Mouse (Mus musculus) hindbrain, embryonic 11.5 days (tissue): Measurements from ENCODE around the gene Pde2a. TPM values are rescaled to one million over a fixed set of nuclear protein-coding genes. Genes with fewer than 3 reads are reported as not detected.

Experiments used
- ATAC-seq: fragments of 200-750 bp; cut with Nextera tagmentation; 2 replicates; pipeline ENCODE4 v1.8.0; 2017; ENCODE audit warnings: mild to moderate bottlenecking, moderate TSS enrichment, moderate library complexity; ENCODE audit not compliant: low FRiP score
- DNase-seq: peaks from one replicate; pipeline ENCODE4 v3.0.0-alpha.2; 2015; ENCODE audit warnings: low spot score
- H3K27ac ChIP-seq: fragments of 300-500 bp; sonication (generic); 2 replicates; pipeline ENCODE4 v1.5.1; 2014; ENCODE audit warnings: mild to moderate bottlenecking, low read depth, low read length
- H3K27me3 ChIP-seq: fragments of 300-500 bp; sonication (generic); 2 replicates; pipeline ENCODE4 v1.6.1; 2014; ENCODE audit warnings: mild to moderate bottlenecking, low read length, moderate library complexity, mixed read lengths; ENCODE audit not compliant: control insufficient read depth, insufficient read depth
- H3K36me3 ChIP-seq: fragments of 300-500 bp; sonication (generic); 2 replicates; pipeline ENCODE4 v1.6.1; 2014; ENCODE audit warnings: mild to moderate bottlenecking, low read length, moderate library complexity, mixed read lengths; ENCODE audit not compliant: control insufficient read depth, insufficient read depth
- H3K4me1 ChIP-seq: fragments of 300-500 bp; sonication (generic); replicated peaks from 2 replicates; pipeline ENCODE4 v1.6.1; 2014; ENCODE audit warnings: low read length, mixed read lengths; ENCODE audit not compliant: control insufficient read depth, insufficient read depth
- H3K4me2 ChIP-seq: fragments of 300-500 bp; sonication (generic); replicated peaks from 2 replicates; pipeline ENCODE4 v1.6.1; 2014; ENCODE audit warnings: mild to moderate bottlenecking, low read depth, low read length
- H3K4me3 ChIP-seq: fragments of 300-500 bp; sonication (generic); 2 replicates; pipeline ENCODE4 v1.5.1; 2014; ENCODE audit warnings: low read depth, low read length
- H3K9ac ChIP-seq: fragments of 300-500 bp; sonication (generic); 2 replicates; pipeline ENCODE4 v1.6.1; 2014; ENCODE audit warnings: low read depth, low read length
- H3K9me3 ChIP-seq: fragments of 300-500 bp; sonication (generic); 2 replicates; pipeline ENCODE4 v1.6.1; 2016; ENCODE audit warnings: low read length; ENCODE audit not compliant: control insufficient read depth
- WGBS: fragments of 180-500 bp; shearing (Covaris S2); extraction: QIAGEN DNeasy Blood & Tissue Kit; methylation state at CpG from one replicate; pipeline ENCODE4 v1.1.7; 2014; 5-methylcytosine and 5-hydroxymethylcytosine counted together
- polyA plus RNA-seq: library from polyadenylated mRNA; unstranded; fragments of >200 nt; fragmentation: Nextera tagmentation; extraction: Ambion mirVana; gene quantifications from 2 replicates; pipeline ENCODE4 v1.2.1, GENCODE M21; 2014

Gene Pde2a
- 14.4 and 17.8 TPM in 2 replicates for polyA plus RNA-seq

DNA sequence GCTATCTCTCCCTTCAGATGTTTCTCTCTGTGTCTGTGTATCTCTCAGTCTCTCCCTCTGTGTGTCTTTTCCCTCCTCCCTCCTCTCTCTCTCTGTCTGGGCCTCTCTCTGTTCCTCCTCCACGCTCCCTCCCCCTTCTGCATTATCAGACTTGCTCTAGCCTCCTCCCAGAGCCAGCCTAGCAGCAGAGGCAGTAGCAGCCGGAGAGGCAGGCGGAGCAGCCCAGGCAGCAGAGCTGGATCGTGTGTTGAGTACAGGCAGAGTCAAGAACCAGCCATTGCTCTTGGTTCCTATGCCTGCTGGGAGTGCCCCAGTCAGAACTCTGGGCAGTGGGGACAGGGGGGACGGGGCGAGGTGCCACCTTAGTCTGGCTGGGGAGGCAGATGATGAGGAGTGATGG, at the start of gene Pde2a:
Pde2a (plus strand) TSS at position 163 of the 400 bp plus-strand sequence.
- peak within 1 kb of the TSS; percentile 29; the same call in 1 of the 2 replicates for H3K4me2 ChIP-seq
- peak within 1 kb of the TSS; percentile 34; the same call in 1 of the 2 replicates for H3K9ac ChIP-seq
- peaks cover 11% of the 10 kb centered on the region for H3K27me3 ChIP-seq
- peak; percentile 39; the same call in 1 of the 2 replicates for ATAC-seq
- H3K36me3 ChIP-seq, result no peaks in the 10 kb centered on the region
- no peaks in the 10 kb centered on the region for H3K9me3 ChIP-seq
- H3K27ac ChIP-seq, result 0 out of 2 replicates have a peak within 1 kb of the TSS, but pooled peaks have one; percentile 10
- WGBS, result 13% methylated on average over 6 of the region's 6 CpGs
- H3K4me3 ChIP-seq, result no peak within 1 kb of the TSS
- H3K4me1 ChIP-seq, result 0 out of 2 replicates have a peak, but pooled peaks cover 2% of the 10 kb centered on the region
- DNase-seq, result peak; percentile 25

DNA sequence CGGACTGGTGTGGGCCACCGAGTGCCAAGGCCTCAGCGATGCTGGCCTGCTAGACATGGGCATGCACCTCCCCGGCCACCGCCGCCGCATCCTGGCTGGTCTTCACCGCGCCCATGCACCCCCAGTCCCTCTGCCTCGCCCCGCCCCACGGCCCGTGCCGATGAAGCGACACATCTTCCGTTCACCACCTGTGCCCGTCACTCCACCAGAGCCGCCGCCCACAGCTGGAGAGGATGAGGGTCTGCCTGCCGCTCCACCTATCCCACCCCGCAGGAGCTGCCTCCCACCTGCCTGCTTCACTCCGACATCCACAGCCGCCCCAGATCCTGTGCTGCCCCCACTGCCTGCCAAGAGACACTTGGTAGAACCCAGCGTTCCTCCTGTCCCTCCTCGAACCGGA, 48.4 kb upstream of the Pde2a start:
- WGBS, result 81% methylated on average over 26 of the region's 26 CpGs
- no peak overlapping the region for H3K4me3 ChIP-seq
- H3K4me2 ChIP-seq, result no peak overlapping the region
- no peak overlapping the region for H3K27ac ChIP-seq
- H3K9ac ChIP-seq, result no peak overlapping the region
- no peaks in the 10 kb centered on the region for H3K9me3 ChIP-seq
- DNase-seq (no peak), ATAC-seq (0 out of 2 replicates have a peak, but pooled peaks have one; percentile 22)
- H3K36me3 ChIP-seq, result no peaks in the 10 kb centered on the region
- no peaks in the 10 kb centered on the region for H3K27me3 ChIP-seq
- no peaks in the 10 kb centered on the region for H3K4me1 ChIP-seq

DNA sequence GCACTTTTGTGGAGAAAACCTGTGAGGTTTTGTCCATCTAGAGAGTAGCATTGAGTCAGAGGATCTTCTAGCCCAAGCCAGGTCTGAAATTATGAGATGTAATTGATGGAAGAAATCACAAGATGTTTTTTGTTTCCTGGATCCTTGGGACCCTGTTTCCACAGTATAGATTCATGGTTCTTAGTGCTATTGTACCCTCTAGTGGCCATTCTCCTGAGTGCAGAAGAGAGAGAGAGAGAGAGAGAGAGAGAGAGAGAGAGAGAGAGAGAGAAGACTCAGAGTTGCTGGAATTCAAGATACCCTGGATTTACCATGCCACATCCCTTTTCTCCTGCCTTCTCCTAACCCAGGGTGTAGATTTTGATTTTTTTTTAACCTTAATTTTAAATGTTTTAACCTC, 47.3 kb upstream of the Pde2a start:
- DNase-seq (peak; percentile 65), ATAC-seq (no peak)
- Histone ChIP-seq H3K27me3 (no peaks in the 10 kb centered on the region), H3K4me1 (no peaks in the 10 kb centered on the region), H3K9me3 (no peaks in the 10 kb centered on the region), H3K4me3 (no peak overlapping the region), H3K36me3 (no peaks in the 10 kb centered on the region), H3K27ac (no peak overlapping the region), H3K9ac (no peak overlapping the region), H3K4me2 (no peak overlapping the region)

DNA sequence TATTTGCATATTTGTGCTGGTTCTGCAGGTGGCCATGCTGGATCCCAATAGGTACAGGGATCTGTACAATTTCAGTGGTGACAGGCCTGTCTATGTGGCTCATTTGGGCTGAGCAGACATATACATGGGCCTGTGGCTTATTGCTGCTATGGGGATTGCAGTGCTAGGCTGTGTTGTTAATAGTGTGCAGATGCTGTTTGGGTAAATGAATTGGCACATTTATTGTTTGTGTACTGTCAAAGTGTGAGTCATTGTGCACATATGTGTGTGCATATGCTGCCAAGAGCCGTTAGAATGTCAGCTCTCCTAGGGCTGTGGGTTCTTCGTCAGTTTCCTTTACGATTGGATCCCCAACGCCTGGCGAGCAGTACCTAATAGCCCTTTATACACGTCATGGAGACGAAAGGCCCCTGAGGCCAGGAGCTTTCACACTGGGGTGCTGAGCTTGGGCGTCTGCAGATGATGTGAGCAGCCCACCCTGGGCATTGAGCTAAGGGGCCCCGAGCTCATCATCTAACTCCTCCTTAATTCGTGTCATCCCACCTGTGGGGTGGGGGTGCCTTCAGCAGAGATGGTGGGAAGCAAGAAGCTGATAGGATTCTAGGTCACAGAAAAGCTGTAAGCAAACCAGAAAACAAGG, 44.7 kb upstream of the Pde2a start:
- no peak for ATAC-seq

DNA sequence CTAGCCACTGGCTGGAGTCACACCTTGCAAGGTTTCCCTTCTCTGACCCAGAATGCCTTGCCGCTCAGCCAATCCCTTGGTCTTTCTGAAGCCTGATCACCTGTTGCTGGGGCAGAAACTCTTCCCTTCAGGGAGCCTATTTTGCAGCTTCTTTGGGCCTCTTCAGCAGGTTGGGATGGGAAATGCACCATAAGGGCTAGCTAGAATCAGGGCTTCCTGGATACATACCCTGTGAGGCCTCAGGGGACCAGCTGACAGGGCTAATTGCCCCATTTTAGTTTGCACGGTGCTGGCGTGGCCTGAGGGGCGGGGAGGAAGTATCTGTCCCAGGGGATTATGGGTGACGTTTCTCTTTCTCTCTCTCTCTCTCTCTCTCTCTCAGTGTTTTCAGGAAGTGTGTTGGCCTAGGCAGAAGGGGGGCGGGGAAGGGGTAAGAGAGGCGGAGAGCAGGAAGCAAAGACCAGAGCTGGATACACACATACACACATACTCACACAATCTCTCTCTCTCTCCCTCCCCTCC, 43.7 kb upstream of the Pde2a start:
- Histone ChIP-seq H3K9me3 (no peaks in the 10 kb centered on the region), H3K4me1 (no peaks in the 10 kb centered on the region), H3K4me3 (no peak overlapping the region), H3K27me3 (no peaks in the 10 kb centered on the region), H3K9ac (no peak overlapping the region), H3K27ac (no peak overlapping the region), H3K4me2 (peak overlapping the region; percentile 19), H3K36me3 (no peaks in the 10 kb centered on the region)
- WGBS, result 35% methylated on average over 7 of the region's 7 CpGs
- DNase-seq, result peak; percentile 32
- peak; percentile 17; the same call in 1 of the 2 replicates for ATAC-seq

More for the DNA sequence above, 44.7 kb upstream of the Pde2a start:
- Histone ChIP-seq H3K4me2 (no peak overlapping the region), H3K27ac (no peak overlapping the region), H3K9me3 (no peaks in the 10 kb centered on the region), H3K36me3 (no peaks in the 10 kb centered on the region), H3K4me3 (no peak overlapping the region), H3K9ac (no peak overlapping the region), H3K4me1 (no peaks in the 10 kb centered on the region), H3K27me3 (no peaks in the 10 kb centered on the region)
- 84% methylated on average over 10 of the region's 10 CpGs for WGBS
- no peak for DNase-seq

DNA sequence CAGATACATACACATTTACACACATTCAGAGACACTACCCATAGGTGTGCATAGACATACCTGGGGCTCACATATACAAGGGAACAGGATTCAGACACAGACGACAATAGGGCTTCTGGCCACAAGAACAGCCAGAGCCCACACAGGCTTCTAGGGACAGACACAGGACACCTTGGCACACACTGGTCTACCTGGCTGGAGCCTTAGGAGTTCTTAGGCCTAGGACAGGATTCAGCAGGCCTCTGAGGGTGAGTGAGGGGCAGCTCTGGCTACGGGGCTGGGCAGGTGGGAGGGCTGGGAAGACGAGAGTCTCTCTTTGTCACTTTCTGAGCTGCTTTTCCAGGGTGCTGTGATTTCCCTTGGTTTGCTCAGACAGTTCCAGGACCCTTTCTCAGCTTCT, 43.2 kb upstream of the Pde2a start:
- H3K27ac ChIP-seq, result no peak overlapping the region
- H3K4me2 ChIP-seq, result no peak overlapping the region
- 56% methylated on average over 3 of the region's 3 CpGs for whole genome bisulfite sequencing
- no peaks in the 10 kb centered on the region for H3K27me3 ChIP-seq
- ATAC-seq, result no peak
- H3K9ac ChIP-seq, result no peak overlapping the region
- no peaks in the 10 kb centered on the region for H3K4me1 ChIP-seq
- no peak for DNase-seq
- no peak overlapping the region for H3K4me3 ChIP-seq
- H3K36me3 ChIP-seq, result no peaks in the 10 kb centered on the region
- no peaks in the 10 kb centered on the region for H3K9me3 ChIP-seq

GRCm38 (mm10) chr7:101378796-101379465, 42.6 kb upstream of the Pde2a start:
- Histone ChIP-seq H3K27ac (no peak overlapping the region), H3K27me3 (no peaks in the 10 kb centered on the region), H3K9me3 (no peaks in the 10 kb centered on the region), H3K9ac (no peak overlapping the region), H3K4me1 (no peaks in the 10 kb centered on the region), H3K4me3 (no peak overlapping the region), H3K36me3 (no peaks in the 10 kb centered on the region), H3K4me2 (no peak overlapping the region)
- ATAC-seq (no peak), DNase-seq (no peak)
- 57% methylated on average over 5 of the region's 5 CpGs for WGBS

DNA sequence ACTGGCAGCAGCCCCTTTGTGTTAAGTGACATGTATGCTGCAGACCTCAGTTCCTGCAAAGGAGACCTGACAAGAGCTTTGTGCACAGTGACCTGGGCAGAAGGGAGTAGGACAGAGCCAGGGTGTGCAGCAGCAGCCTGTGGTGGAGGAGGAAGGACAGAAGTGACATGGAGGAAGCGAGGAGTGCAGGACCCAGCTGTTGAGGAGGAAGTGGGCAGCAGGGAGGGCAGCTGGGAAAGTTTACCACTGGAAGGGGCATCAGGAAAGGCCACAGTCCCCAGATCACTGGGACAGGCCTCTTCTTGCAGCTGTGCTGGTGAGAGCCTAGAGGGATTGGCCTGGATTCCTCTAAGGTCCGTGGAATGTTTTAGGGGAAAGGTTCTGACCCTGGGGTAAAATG, 41.8 kb upstream of the Pde2a start:
- no peak for ATAC-seq
- H3K9ac ChIP-seq, result no peak overlapping the region
- H3K4me3 ChIP-seq, result no peak overlapping the region
- DNase-seq, result no peak
- H3K27me3 ChIP-seq, result no peaks in the 10 kb centered on the region
- no peaks in the 10 kb centered on the region for H3K4me1 ChIP-seq
- WGBS, result 67% methylated on average over 2 of the region's 2 CpGs
- H3K36me3 ChIP-seq, result no peaks in the 10 kb centered on the region
- H3K4me2 ChIP-seq, result no peak overlapping the region
- H3K27ac ChIP-seq, result no peak overlapping the region
- no peaks in the 10 kb centered on the region for H3K9me3 ChIP-seq
